Mouse (Mus musculus) C3H10T1/2 (cell line): ENCODE data around the gene Atp9a. TPM values are rescaled to one million over a fixed set of nuclear protein-coding genes. Genes with fewer than 3 reads are reported as not detected.

Experiments
- polyA plus RNA-seq, 2 experiments: library from polyadenylated mRNA; unstranded; fragments of >200 nt; fragmentation: generic; extraction: Trizol; gene quantifications; one replicate each; pipeline ENCODE4 v1.2.1; 2012; ENCODE audit warnings: missing spikeins in 2 of 2

The Atp9a gene
- under 1 TPM; 0.01 to 0.02 TPM for polyA plus RNA-seq

DNA sequence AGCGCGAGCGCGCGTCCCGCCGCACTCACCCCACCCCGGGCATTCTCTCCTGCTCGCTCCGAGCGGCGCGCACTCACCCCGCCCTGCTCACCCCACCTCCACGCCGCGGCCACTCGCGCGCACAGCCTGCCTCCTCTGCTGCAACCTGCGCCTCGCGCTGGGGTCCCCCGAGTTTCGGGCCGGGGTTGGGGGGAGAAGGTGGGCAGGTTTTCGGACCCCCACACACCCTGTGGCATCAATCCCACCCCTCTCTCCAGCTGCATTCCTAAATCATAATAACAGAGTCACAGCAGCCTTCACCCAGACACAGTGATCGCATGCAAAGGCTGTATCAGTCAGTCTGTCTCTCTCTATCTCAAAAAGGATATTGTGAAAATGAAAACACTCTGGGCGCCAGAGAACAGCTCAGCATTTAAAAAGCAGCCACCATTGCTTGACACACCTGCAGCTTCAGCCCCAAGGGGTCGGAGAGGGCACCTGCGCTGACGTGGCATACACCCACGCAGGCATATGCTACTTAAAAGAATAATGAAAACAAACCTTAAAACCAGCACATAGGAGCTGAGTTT is at the start of gene Atp9a:
TSS of gene Atp9a (minus strand) at position 351 of the 569 bp plus-strand sequence.

GRCm38 (mm10) chr2:168767582-168767981 is 25.4 kb upstream of the Atp9a start, which contains the start of gene Sall4:
Sall4 (minus strand) TSS chr2:168767943.

DNA sequence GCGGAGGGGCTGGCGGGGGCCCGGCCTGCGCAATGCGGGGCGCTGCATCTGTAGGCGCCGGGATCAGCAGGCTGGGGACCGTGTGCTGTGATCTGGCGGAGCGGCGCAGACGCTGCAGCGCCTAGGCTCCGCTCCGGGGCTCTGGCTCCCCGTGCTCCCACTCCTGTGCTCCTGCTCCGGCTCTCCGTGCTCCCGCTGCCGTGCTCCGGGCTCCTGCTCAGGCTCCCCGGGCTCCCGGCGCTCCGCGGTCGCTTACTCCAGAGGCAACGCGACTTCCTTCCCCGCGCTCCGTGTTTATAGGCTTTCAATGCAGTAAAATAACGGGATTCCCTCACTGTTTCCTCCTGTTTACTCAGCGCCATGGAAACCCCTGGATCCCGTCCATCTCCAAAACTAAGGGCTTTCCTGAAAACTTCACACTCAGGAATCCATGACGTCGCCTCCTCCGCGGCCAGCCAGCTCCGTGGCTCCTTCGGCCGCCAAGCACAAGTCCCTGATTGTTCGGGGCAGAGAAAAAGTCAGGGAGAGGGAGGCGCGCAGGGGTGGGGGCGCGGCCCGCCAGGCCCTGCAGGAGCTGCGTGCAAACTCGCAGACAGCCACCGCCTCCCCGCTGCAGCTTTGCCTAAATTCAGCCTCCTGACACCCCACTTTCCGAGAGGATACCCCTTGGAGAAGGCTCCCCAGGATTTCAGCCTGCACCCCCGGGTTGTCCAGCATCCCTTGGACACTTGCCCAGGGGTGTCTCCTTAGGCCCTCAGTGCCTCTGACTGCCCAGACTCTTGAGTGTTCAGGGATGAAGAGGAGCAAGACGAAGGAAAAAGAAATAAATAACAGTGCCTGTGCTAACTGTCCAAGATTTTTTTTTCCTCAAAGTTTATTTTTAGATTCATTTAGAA is 140.5 kb downstream of the Atp9a start, which contains the start of gene Nfatc2:
TSS of gene Nfatc2 (minus strand) at position 167 of the 896 bp plus-strand sequence.

Other genes with a start within 250 kb of the Atp9a start
- gene Nfatc2, start 140.8 kb downstream of the Atp9a start, polyA plus RNA-seq: under 1 TPM; 0.02 to 0.09 TPM
- not detected for gene Sall4, start 25.5 kb upstream of the Atp9a start, polyA plus RNA-seq
- gene Zfp64, start 213.2 kb upstream of the Atp9a start, polyA plus RNA-seq: 10 to 100 TPM; 19.8 to 22.7 TPM